Mouse (Mus musculus) limb, embryonic 11.5 days (tissue): ENCODE results near the gene Sipa1l3. TPM values are rescaled to one million over a fixed set of nuclear protein-coding genes. Genes with fewer than 3 reads are reported as not detected.

Experiments
- ATAC-seq: fragments of 200-750 bp; cut with Nextera tagmentation; 2 replicates; pipeline ENCODE4 v1.8.0; 2017; ENCODE audit warnings: low read depth; ENCODE audit not compliant: insufficient number of reproducible peaks, low FRiP score, low TSS enrichment
- DNase-seq: peaks from one replicate; pipeline ENCODE4 v3.0.0-alpha.2; 2015; ENCODE audit warnings: low spot score
- H3K27ac ChIP-seq: fragments of 300-500 bp; sonication (generic); replicated peaks from 2 replicates; pipeline ENCODE4 v1.5.1; 2014; ENCODE audit warnings: low read depth, mild to moderate bottlenecking, low read length
- H3K27me3 ChIP-seq: fragments of 300-500 bp; sonication (generic); 2 replicates; pipeline ENCODE4 v1.6.1; 2014; ENCODE audit warnings: mild to moderate bottlenecking, low read length, mixed read lengths; ENCODE audit not compliant: control insufficient read depth, insufficient read depth
- H3K36me3 ChIP-seq: fragments of 300-500 bp; sonication (generic); 2 replicates; pipeline ENCODE4 v1.6.1; 2014; ENCODE audit warnings: mild to moderate bottlenecking, low read length, moderate library complexity, mixed read lengths; ENCODE audit not compliant: control insufficient read depth, insufficient read depth
- H3K4me1 ChIP-seq: fragments of 300-500 bp; sonication (generic); 2 replicates; pipeline ENCODE4 v1.6.1; 2014; ENCODE audit warnings: low read length, mixed read lengths; ENCODE audit not compliant: control insufficient read depth, insufficient read depth
- H3K4me2 ChIP-seq: fragments of 300-500 bp; sonication (generic); 2 replicates; pipeline ENCODE4 v1.6.1; 2014; ENCODE audit warnings: low read depth, mild to moderate bottlenecking, moderate library complexity; ENCODE audit not compliant: severe bottlenecking
- H3K4me3 ChIP-seq: fragments of 300-500 bp; sonication (generic); 2 replicates; pipeline ENCODE4 v1.5.1; 2014; ENCODE audit warnings: low read depth, low read length
- H3K9ac ChIP-seq: fragments of 300-500 bp; sonication (generic); 2 replicates; pipeline ENCODE4 v1.6.1; 2014; ENCODE audit warnings: mild to moderate bottlenecking, low read length
- H3K9me3 ChIP-seq: fragments of 300-500 bp; sonication (generic); 2 replicates; pipeline ENCODE4 v1.6.1; 2016; ENCODE audit warnings: low read length; ENCODE audit not compliant: control insufficient read depth
- WGBS: fragments of 180-500 bp; shearing (Covaris S2); extraction: QIAGEN DNeasy Blood & Tissue Kit; methylation state at CpG from one replicate; pipeline ENCODE4 v1.1.7; 2014; 5-methylcytosine and 5-hydroxymethylcytosine counted together
- polyA plus RNA-seq: library from polyadenylated mRNA; unstranded; fragments of >200 nt; fragmentation: Nextera tagmentation; extraction: Ambion mirVana; gene quantifications from 2 replicates; pipeline ENCODE4 v1.2.1, GENCODE M21; 2014

Sipa1l3 gene
- polyA plus RNA-seq, 1 experiment from 2014 or later, result 12.1 TPM

DNA sequence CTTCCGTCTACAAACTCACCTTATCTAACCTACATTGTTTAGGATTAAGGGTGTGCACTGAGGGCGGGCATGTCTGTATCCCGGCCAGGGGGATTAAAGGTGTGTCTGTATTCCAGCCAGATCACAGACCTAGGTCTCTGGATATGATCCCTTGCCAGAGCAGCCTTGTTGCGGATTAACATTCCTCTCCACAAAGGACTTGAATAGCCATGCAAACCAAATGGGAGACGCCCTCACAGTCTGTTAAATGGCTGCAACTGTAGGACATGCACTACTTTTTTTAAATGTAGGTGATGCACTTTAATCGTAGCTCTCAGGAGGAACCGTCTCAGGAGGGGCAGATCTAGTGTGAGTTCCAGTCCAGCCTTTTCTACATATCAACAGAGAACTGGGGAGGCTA is 63.5 kb downstream of the Sipa1l3 start:
- ATAC-seq (no peak), DNase-seq (no peak)
- Histone ChIP-seq H3K4me3 (no peak overlapping the region), H3K4me2 (no peak overlapping the region), H3K36me3 (no peaks in the 10 kb centered on the region), H3K9ac (no peak overlapping the region), H3K27ac (no peak overlapping the region), H3K27me3 (no peaks in the 10 kb centered on the region), H3K9me3 (no peaks in the 10 kb centered on the region), H3K4me1 (peaks cover 24% of the 10 kb centered on the region)
- WGBS, result 76% methylated on average over 7 of the region's 7 CpGs

DNA sequence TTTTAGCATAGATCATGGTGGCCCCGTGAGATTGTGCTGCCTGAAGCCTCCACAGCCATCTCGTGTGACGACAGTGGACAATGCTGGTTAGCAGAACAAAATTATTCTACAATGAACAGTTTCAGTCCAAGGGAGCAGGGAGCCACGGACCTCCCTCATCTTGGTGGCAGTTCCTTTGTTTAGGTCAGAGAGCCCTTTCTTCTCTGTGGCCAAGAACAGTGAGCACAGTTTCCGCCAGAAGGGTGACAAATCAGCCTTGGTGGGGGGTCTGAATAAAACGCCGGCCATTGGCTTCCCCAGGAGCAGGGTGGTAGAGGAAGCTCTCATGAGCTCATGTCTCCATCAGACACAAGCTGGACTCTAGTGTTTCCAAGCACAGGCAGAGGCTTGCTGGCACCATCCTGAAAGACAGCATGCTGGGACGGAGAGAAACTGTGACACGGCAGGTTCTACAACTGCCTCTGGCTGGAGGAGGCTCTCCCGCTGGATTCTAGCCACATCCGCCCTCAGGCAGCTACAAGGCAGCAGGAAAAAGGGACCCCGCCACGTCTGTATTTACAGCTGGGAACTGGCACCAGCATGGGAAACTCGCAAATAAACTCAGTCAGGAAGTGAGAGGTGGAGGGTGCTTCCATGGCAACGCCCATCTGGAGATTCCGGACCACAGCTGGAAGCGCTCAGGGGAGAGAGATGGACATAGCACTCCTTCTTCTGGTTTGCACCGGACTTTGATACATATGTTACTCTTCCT is 65.3 kb downstream of the Sipa1l3 start:
- H3K4me1 ChIP-seq, result peaks cover 24% of the 10 kb centered on the region
- WGBS, result 13% methylated on average over 18 of the region's 18 CpGs
- DNase-seq (peak; percentile 81), ATAC-seq (peak; percentile 76; the same call in 1 of the 2 replicates)
- no peaks in the 10 kb centered on the region for H3K9me3 ChIP-seq
- H3K36me3 ChIP-seq, result no peaks in the 10 kb centered on the region
- H3K9ac ChIP-seq, result peak overlapping the region; percentile 39
- no peaks in the 10 kb centered on the region for H3K27me3 ChIP-seq
- peak overlapping the region; percentile 33; the same call in 1 of the 2 replicates for H3K4me2 ChIP-seq
- H3K27ac ChIP-seq, result peak overlapping the region; percentile 81
- H3K4me3 ChIP-seq, result no peak overlapping the region

DNA sequence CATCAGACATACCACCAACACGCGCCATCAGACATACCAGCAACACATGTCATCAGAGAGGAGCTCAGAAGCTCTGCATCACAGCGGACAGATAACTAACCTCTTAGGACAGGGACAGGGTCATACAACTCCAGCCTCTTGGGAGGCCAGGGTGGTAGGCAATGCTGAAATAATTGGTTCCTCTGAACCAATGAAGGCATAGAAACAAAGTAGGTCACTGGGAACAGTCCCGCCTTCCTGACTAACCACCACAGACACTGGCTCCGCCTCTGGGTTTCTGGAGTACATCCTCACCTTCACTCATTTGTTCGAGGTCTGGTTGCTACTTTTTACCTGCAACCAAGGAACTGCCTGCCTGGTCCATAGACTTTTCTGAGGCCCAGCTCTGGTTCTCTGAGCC is 66.1 kb downstream of the Sipa1l3 start:
- Histone ChIP-seq H3K4me3 (no peak overlapping the region), H3K4me1 (peaks cover 24% of the 10 kb centered on the region), H3K27me3 (no peaks in the 10 kb centered on the region), H3K9ac (no peak overlapping the region), H3K36me3 (no peaks in the 10 kb centered on the region), H3K9me3 (no peaks in the 10 kb centered on the region), H3K27ac (peak overlapping the region; percentile 81; the same call in 1 of the 2 replicates), H3K4me2 (no peak overlapping the region)
- WGBS, result 83% methylated on average over 6 of the region's 6 CpGs
- no peak for DNase-seq
- ATAC-seq, result no peak

DNA sequence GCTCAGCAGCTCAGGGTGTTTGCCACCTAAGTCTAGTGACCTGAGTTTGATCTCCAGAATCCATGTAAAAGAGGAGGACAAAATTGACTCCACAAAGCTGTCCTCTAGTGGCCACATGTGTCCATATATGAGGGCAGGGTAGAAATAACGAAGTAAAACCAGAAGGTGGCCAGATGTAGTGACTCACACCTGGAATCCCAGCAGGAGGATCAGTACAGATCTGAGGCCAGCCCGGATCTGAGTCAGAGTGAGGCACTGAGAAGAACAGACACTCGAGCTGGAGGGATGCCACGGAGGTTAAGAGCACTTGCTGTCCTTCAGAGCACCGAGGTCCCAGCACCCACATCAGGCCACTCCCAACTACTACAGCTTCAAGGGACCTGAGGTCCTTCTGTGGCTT is 68.3 kb downstream of the Sipa1l3 start:
- no peak overlapping the region for H3K4me2 ChIP-seq
- H3K4me3 ChIP-seq, result no peak overlapping the region
- H3K27me3 ChIP-seq, result no peaks in the 10 kb centered on the region
- DNase-seq (no peak), ATAC-seq (no peak)
- H3K36me3 ChIP-seq, result no peaks in the 10 kb centered on the region
- 65% methylated on average over 5 of the region's 5 CpGs for WGBS
- H3K9me3 ChIP-seq, result no peaks in the 10 kb centered on the region
- no peak overlapping the region for H3K9ac ChIP-seq
- H3K4me1 ChIP-seq, result peaks cover 24% of the 10 kb centered on the region
- no peak overlapping the region for H3K27ac ChIP-seq

DNA sequence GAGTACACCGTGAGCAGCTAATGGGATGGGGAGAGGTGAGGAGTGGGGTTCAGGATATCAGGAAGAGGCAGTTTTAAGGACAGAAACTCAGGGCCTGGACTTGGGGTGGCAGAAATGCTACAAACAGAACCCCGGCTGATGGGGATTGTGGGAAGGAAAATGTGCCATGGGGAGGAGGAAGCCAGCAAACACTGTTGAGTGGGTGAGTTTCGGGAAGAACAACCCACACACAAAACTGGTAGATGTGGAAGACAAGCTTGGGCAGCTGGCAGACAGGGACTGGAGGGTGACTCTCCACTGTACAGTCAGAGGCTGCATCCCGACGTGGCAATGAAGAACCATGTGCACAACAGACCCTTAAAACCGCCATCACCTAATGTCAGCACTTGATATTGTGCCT is 69.6 kb downstream of the Sipa1l3 start:
- ATAC-seq, result no peak

DNA sequence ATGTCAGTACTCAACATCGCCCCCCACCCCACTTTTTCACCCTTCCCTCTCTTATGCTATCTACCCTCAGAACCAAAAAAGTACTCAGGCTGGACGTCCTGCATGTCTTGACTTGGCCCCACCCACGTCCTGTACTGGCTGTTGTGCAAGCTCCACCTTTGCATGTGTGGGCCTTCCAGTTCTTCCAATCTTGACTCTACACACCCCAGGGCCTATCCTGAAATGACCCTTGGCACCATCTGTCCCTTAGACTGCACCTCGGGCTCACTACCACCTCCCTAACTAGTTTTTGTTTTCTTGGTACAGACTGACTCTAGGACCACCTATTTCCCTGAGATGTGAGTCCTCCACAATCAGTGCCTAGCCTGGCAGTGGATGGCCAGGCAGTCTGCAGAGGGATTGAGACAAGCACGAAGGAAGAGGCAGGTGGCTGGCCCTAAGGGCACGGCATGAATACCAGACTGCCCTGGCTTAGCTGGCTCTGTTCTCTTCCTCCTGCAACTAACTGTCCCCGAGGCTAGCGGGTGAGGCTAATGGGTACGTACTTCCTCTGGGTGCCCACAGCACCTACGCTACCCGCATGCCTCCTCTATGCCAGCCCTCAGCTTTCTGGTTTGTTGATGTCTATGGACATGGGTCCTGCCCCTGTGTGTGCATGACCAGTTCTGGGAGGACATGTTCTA is 71.2 kb downstream of the Sipa1l3 start:
- Histone ChIP-seq H3K27me3 (no peaks in the 10 kb centered on the region), H3K4me1 (peaks cover 11% of the 10 kb centered on the region), H3K36me3 (no peaks in the 10 kb centered on the region), H3K4me2 (no peak overlapping the region), H3K9me3 (no peaks in the 10 kb centered on the region), H3K27ac (no peak overlapping the region), H3K9ac (no peak overlapping the region), H3K4me3 (no peak overlapping the region)
- DNase-seq (no peak), ATAC-seq (no peak)
- 92% methylated on average over 11 of the region's 11 CpGs for WGBS

More for the DNA sequence above, 69.6 kb downstream of the Sipa1l3 start:
- no peaks in the 10 kb centered on the region for H3K27me3 ChIP-seq
- H3K4me2 ChIP-seq, result no peak overlapping the region
- 90% methylated on average over 6 of the region's 6 CpGs for WGBS
- no peak overlapping the region for H3K4me3 ChIP-seq
- no peaks in the 10 kb centered on the region for H3K9me3 ChIP-seq
- H3K9ac ChIP-seq, result no peak overlapping the region
- no peak for DNase-seq
- peaks cover 24% of the 10 kb centered on the region for H3K4me1 ChIP-seq
- H3K36me3 ChIP-seq, result no peaks in the 10 kb centered on the region
- H3K27ac ChIP-seq, result no peak overlapping the region

DNA sequence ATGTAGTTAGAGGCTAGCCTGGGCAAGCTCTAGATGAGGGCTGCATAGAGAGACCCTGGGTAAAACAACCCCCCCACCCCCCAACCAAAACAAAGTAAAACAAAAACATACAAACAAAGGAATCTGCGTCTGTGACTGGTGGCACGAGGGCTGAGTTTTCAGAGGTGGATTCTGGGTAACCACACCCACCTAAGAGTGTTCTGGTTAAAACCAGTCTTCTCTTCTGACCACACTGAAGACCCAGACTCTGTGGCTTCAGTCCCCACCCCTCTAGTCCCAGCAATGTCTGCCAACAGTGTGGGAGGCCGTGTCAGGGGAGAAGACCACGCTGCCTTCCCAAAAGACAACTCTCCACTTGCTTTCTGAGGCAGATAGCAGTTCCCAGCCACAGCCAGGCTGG is 72.3 kb downstream of the Sipa1l3 start:
- Histone ChIP-seq H3K36me3 (no peaks in the 10 kb centered on the region), H3K4me2 (no peak overlapping the region), H3K27me3 (no peaks in the 10 kb centered on the region), H3K4me3 (no peak overlapping the region), H3K4me1 (no peaks in the 10 kb centered on the region), H3K9me3 (no peaks in the 10 kb centered on the region), H3K9ac (no peak overlapping the region), H3K27ac (no peak overlapping the region)
- DNase-seq (no peak), ATAC-seq (no peak)
- 94% methylated on average over 4 of the region's 4 CpGs for WGBS

DNA sequence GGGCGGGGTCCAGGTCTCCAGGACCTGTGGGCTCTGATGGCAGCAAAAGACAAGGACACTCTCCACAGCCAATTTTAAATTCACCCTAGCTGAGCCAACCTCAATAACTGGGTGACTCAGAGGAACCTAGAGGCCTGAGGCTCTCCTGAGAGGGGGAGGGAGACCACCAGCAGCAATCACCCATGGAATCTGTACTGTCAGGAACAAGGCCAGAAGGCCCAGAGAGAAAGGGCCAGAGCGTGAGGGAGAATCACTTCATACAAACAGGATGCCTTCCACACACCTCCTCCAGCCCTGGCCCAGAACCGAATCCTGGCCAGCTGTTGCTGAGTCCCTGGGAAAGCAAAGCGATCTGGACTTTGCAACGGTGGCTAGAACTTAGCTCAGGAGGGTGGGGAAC is 73.9 kb downstream of the Sipa1l3 start:
- Histone ChIP-seq H3K4me1 (no peaks in the 10 kb centered on the region), H3K36me3 (no peaks in the 10 kb centered on the region), H3K27ac (no peak overlapping the region), H3K9ac (no peak overlapping the region), H3K27me3 (no peaks in the 10 kb centered on the region), H3K4me2 (no peak overlapping the region), H3K9me3 (no peaks in the 10 kb centered on the region), H3K4me3 (no peak overlapping the region)
- DNase-seq (no peak), ATAC-seq (no peak)
- WGBS, result 77% methylated on average over 5 of the region's 5 CpGs
